Mouse (Mus musculus): ENCODE measurements around the gene Prmt1. TPM values are rescaled to one million over a fixed set of nuclear protein-coding genes. Genes with fewer than 3 reads are reported as not detected.

The Prmt1 gene
- polyA plus RNA-seq, 1 experiment: 978 TPM

- Histone ChIP-seq H3K79me3 (ENCODE audit: low read depth) (no peaks in the 10 kb centered on the region), H3K36me3 (ENCODE audit: control insufficient read depth, insufficient read depth) (no peaks in the 10 kb centered on the region), H3K27me3 (ENCODE audit: control insufficient read depth, insufficient read depth, insufficient read length) (no peaks in the 10 kb centered on the region), H3ac (ENCODE audit: control insufficient read depth, insufficient read length, low read depth) (no peak overlapping the region), H3K4me3 (ENCODE audit: insufficient read depth, poor library complexity, severe bottlenecking) (no peak overlapping the region), H3K79me2 (ENCODE audit: control insufficient read depth, insufficient read depth) (no peaks in the 10 kb centered on the region)
- no peak for TF ChIP-seq MAX (IDR thresholded peaks at IDR 0.05)
- no peak for TF ChIP-seq CEBPB (IDR thresholded peaks at IDR 0.05; ENCODE audit: low read depth)
- no peak for TF ChIP-seq USF1 (IDR thresholded peaks at IDR 0.05; ENCODE audit: low read depth)
- TF ChIP-seq MYOD1 (IDR thresholded peaks at IDR 0.05; ENCODE audit: control insufficient read depth, insufficient read length, low read depth): no peak
- TF ChIP-seq FOSL1 (IDR thresholded peaks at IDR 0.05; ENCODE audit: insufficient read depth, low read length, poor library complexity, severe bottlenecking): no peak
- TF ChIP-seq MYOG (IDR thresholded peaks at IDR 0.05; ENCODE audit: control insufficient read depth, extremely low read depth, insufficient read length): no peak
- no peak for TF ChIP-seq CTCF (IDR thresholded peaks at IDR 0.05; ENCODE audit: control insufficient read depth, insufficient read depth, insufficient read length)
These were observed 20.4 kb downstream of the Prmt1 start for GRCm38 (mm10) chr7:44965975-44966374.

- H3K79me2 ChIP-seq (ENCODE audit: control insufficient read depth, insufficient read depth): no peaks in the 10 kb centered on the region
- TF ChIP-seq MYOD1 (IDR thresholded peaks at IDR 0.05; ENCODE audit: control insufficient read depth, insufficient read length, low read depth): no peak
- no peaks in the 10 kb centered on the region for H3K36me3 ChIP-seq (ENCODE audit: control insufficient read depth, insufficient read depth)
- H3ac ChIP-seq (ENCODE audit: control insufficient read depth, insufficient read length, low read depth): no peak overlapping the region
- no peaks in the 10 kb centered on the region for H3K79me3 ChIP-seq (ENCODE audit: low read depth)
- no peak overlapping the region for H3K4me3 ChIP-seq (ENCODE audit: insufficient read depth, poor library complexity, severe bottlenecking)
- no peaks in the 10 kb centered on the region for H3K27me3 ChIP-seq (ENCODE audit: control insufficient read depth, insufficient read depth, insufficient read length)
These were observed 21.4 kb downstream of the Prmt1 start for GRCm38 (mm10) chr7:44964990-44965389.

GRCm38 (mm10) chr7:44962831-44963230 is 23.5 kb downstream of the Prmt1 start:
- H3K4me3 ChIP-seq (ENCODE audit: insufficient read depth, poor library complexity, severe bottlenecking): no peak overlapping the region
- no peaks in the 10 kb centered on the region for H3K27me3 ChIP-seq (ENCODE audit: control insufficient read depth, insufficient read depth, insufficient read length)
- TF ChIP-seq MAX (IDR thresholded peaks at IDR 0.05) (no peak), USF1 (IDR thresholded peaks at IDR 0.05; ENCODE audit: low read depth) (no peak), MYOG (IDR thresholded peaks at IDR 0.05; ENCODE audit: control insufficient read depth, extremely low read depth, insufficient read length) (no peak), CTCF (IDR thresholded peaks at IDR 0.05; ENCODE audit: control insufficient read depth, insufficient read depth, insufficient read length) (no peak), CEBPB (IDR thresholded peaks at IDR 0.05; ENCODE audit: low read depth) (no peak), FOSL1 (IDR thresholded peaks at IDR 0.05; ENCODE audit: insufficient read depth, low read length, poor library complexity, severe bottlenecking) (no peak), MYOD1 (IDR thresholded peaks at IDR 0.05; ENCODE audit: control insufficient read depth, insufficient read length, low read depth) (no peak)
- no peaks in the 10 kb centered on the region for H3K36me3 ChIP-seq (ENCODE audit: control insufficient read depth, insufficient read depth)
- no peaks in the 10 kb centered on the region for H3K79me2 ChIP-seq (ENCODE audit: control insufficient read depth, insufficient read depth)
- H3K79me3 ChIP-seq (ENCODE audit: low read depth): no peaks in the 10 kb centered on the region
- no peak overlapping the region for H3ac ChIP-seq (ENCODE audit: control insufficient read depth, insufficient read length, low read depth)

DNA sequence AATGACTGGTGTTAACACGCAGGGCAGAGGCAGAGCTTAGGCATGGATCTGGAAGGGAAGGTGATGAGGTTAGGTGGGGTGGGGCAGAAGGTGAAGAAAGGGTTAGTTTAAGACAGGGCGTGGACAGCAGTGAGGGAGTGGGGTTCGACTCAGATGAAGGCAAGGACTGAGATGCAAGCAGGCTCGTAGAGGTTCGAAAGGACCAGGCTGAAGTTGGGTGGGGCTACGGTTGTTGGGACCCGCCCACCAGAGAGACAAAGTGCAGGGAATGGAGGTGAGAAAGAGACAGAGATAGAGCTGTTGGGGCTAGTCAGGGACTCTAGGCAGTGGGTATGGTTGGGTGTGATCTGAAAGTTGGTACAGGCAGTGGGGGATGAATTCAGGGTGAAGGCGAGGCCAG is 24.0 kb downstream of the Prmt1 start:
- Histone ChIP-seq H3ac (ENCODE audit: control insufficient read depth, insufficient read length, low read depth) (no peak overlapping the region), H3K36me3 (ENCODE audit: control insufficient read depth, insufficient read depth) (no peaks in the 10 kb centered on the region), H3K79me2 (ENCODE audit: control insufficient read depth, insufficient read depth) (no peaks in the 10 kb centered on the region), H3K4me3 (ENCODE audit: insufficient read depth, poor library complexity, severe bottlenecking) (no peak overlapping the region), H3K79me3 (ENCODE audit: low read depth) (no peaks in the 10 kb centered on the region), H3K27me3 (ENCODE audit: control insufficient read depth, insufficient read depth, insufficient read length) (no peaks in the 10 kb centered on the region)
- no peak for TF ChIP-seq USF1 (IDR thresholded peaks at IDR 0.05; ENCODE audit: low read depth)
- no peak for TF ChIP-seq CTCF (IDR thresholded peaks at IDR 0.05; ENCODE audit: control insufficient read depth, insufficient read depth, insufficient read length)
- TF ChIP-seq CEBPB (IDR thresholded peaks at IDR 0.05; ENCODE audit: low read depth): no peak
- TF ChIP-seq MAX (IDR thresholded peaks at IDR 0.05): no peak
- no peak for TF ChIP-seq FOSL1 (IDR thresholded peaks at IDR 0.05; ENCODE audit: insufficient read depth, low read length, poor library complexity, severe bottlenecking)
- TF ChIP-seq MYOG (IDR thresholded peaks at IDR 0.05; ENCODE audit: control insufficient read depth, extremely low read depth, insufficient read length): no peak
- TF ChIP-seq MYOD1 (IDR thresholded peaks at IDR 0.05; ENCODE audit: control insufficient read depth, insufficient read length, low read depth): no peak

- H3K36me3 ChIP-seq (ENCODE audit: control insufficient read depth, insufficient read depth): no peaks in the 10 kb centered on the region
- H3K27me3 ChIP-seq (ENCODE audit: control insufficient read depth, insufficient read depth, insufficient read length): no peaks in the 10 kb centered on the region
- H3ac ChIP-seq (ENCODE audit: control insufficient read depth, insufficient read length, low read depth): no peak overlapping the region
- H3K79me2 ChIP-seq (ENCODE audit: control insufficient read depth, insufficient read depth): no peaks in the 10 kb centered on the region
- TF ChIP-seq FOSL1 (IDR thresholded peaks at IDR 0.05; ENCODE audit: insufficient read depth, low read length, poor library complexity, severe bottlenecking): no peak
- TF ChIP-seq CTCF (IDR thresholded peaks at IDR 0.05; ENCODE audit: control insufficient read depth, insufficient read depth, insufficient read length): no peak
- TF ChIP-seq CEBPB (IDR thresholded peaks at IDR 0.05; ENCODE audit: low read depth): no peak
- TF ChIP-seq MYOG (IDR thresholded peaks at IDR 0.05; ENCODE audit: control insufficient read depth, extremely low read depth, insufficient read length): no peak
- TF ChIP-seq MAX (IDR thresholded peaks at IDR 0.05): no peak
- TF ChIP-seq MYOD1 (IDR thresholded peaks at IDR 0.05; ENCODE audit: control insufficient read depth, insufficient read length, low read depth): no peak
- TF ChIP-seq USF1 (IDR thresholded peaks at IDR 0.05; ENCODE audit: low read depth): no peak
- H3K79me3 ChIP-seq (ENCODE audit: low read depth): no peaks in the 10 kb centered on the region
- H3K4me3 ChIP-seq (ENCODE audit: insufficient read depth, poor library complexity, severe bottlenecking): no peak overlapping the region
These were observed 25.9 kb downstream of the Prmt1 start for GRCm38 (mm10) chr7:44960512-44960910.

- H3K27me3 ChIP-seq (ENCODE audit: control insufficient read depth, insufficient read depth, insufficient read length): no peaks in the 10 kb centered on the region
- TF ChIP-seq FOSL1 (IDR thresholded peaks at IDR 0.05; ENCODE audit: insufficient read depth, low read length, poor library complexity, severe bottlenecking): no peak
- no peak for TF ChIP-seq CTCF (IDR thresholded peaks at IDR 0.05; ENCODE audit: control insufficient read depth, insufficient read depth, insufficient read length)
- no peak for TF ChIP-seq MAX (IDR thresholded peaks at IDR 0.05)
- no peak for TF ChIP-seq MYOD1 (IDR thresholded peaks at IDR 0.05; ENCODE audit: control insufficient read depth, insufficient read length, low read depth)
- TF ChIP-seq CEBPB (IDR thresholded peaks at IDR 0.05; ENCODE audit: low read depth): no peak
- no peak for TF ChIP-seq USF1 (IDR thresholded peaks at IDR 0.05; ENCODE audit: low read depth)
- TF ChIP-seq MYOG (IDR thresholded peaks at IDR 0.05; ENCODE audit: control insufficient read depth, extremely low read depth, insufficient read length): no peak
These were observed 26.4 kb downstream of the Prmt1 start for GRCm38 (mm10) chr7:44959874-44960511.

More at GRCm38 (mm10) chr7:44959874-44960511, 26.4 kb downstream of the Prmt1 start:
- no peak overlapping the region for H3K4me3 ChIP-seq (ENCODE audit: insufficient read depth, poor library complexity, severe bottlenecking)
- H3ac ChIP-seq (ENCODE audit: control insufficient read depth, insufficient read length, low read depth): no peak overlapping the region
- H3K79me2 ChIP-seq (ENCODE audit: control insufficient read depth, insufficient read depth): no peaks in the 10 kb centered on the region
- no peaks in the 10 kb centered on the region for H3K36me3 ChIP-seq (ENCODE audit: control insufficient read depth, insufficient read depth)
- no peaks in the 10 kb centered on the region for H3K79me3 ChIP-seq (ENCODE audit: low read depth)

Measured in C2C12 (cell line).